Mouse (Mus musculus) layer of hippocampus, adult 9-10 months (tissue): ENCODE measurements at regions not wholly inside any gene's neighbourhood (a gene's known extent, or its start where the extent isn't known, plus 50 kb on each side); places are given as distances from the start of the nearest gene placed in this dataset.
A peak's percentile ranks its signal among the peaks of the same experiment; 100 is the strongest.

ENCODE experiments used
- DNase-seq: peaks from one replicate; pipeline ENCODE4 v3.0.0; 2022; ENCODE audit warnings: low spot score

- no peak for DNase-seq
Observed at GRCm38 (mm10) chr6:25471721-25472120, 218.8 kb downstream of the Gpr37 start.

- no peak for DNase-seq
Observed at GRCm38 (mm10) chr6:25463011-25463410, 227.5 kb downstream of the Gpr37 start.

- no peak for DNase-seq
Observed at GRCm38 (mm10) chr6:25450451-25450850, 240.1 kb downstream of the Gpr37 start.

- no peak for DNase-seq
Observed at GRCm38 (mm10) chr6:25449968-25450367, 240.6 kb downstream of the Gpr37 start.

GRCm38 (mm10) chr6:25445351-25445940 lies 245.1 kb downstream of the Gpr37 start:
- no peak for DNase-seq

- DNase-seq: no peak
Observed at GRCm38 (mm10) chr6:25444092-25444491, 246.4 kb downstream of the Gpr37 start.

GRCm38 (mm10) chr6:25443681-25444080 lies 246.8 kb downstream of the Gpr37 start:
- DNase-seq: peak; percentile 61

GRCm38 (mm10) chr6:25442096-25442495 lies 248.4 kb downstream of the Gpr37 start:
- DNase-seq: no peak

GRCm38 (mm10) chr6:25437875-25438274 lies 252.7 kb downstream of the Gpr37 start:
- DNase-seq: no peak

- no peak for DNase-seq
Observed at GRCm38 (mm10) chr6:25429047-25429446, 261.5 kb downstream of the Gpr37 start.

GRCm38 (mm10) chr6:25418820-25419219 lies 271.7 kb downstream of the Gpr37 start:
- no peak for DNase-seq

GRCm38 (mm10) chr6:25389841-25390240 lies 300.7 kb downstream of the Gpr37 start:
- no peak for DNase-seq
